Mouse (Mus musculus): ENCODE data around the gene Gm40460. TPM values are rescaled to one million over a fixed set of nuclear protein-coding genes. Genes with fewer than 3 reads are reported as not detected.

Gene Gm40460
- polyA plus RNA-seq, 1 experiment: not detected

Other genes starting within 250 kb of the Gm40460 start
- 50.5 and 54.7 TPM in 2 replicates for gene Mob2, start 180.0 kb downstream of the Gm40460 start, polyA plus RNA-seq (2012; rRNA removed)
- gene Dusp8, start 145.2 kb downstream of the Gm40460 start, polyA plus RNA-seq (2012; rRNA removed): 10.9 and 13.2 TPM in 2 replicates
- not detected in 2 replicates for gene Gm45618, start 120.3 kb downstream of the Gm40460 start, polyA plus RNA-seq (2012; rRNA removed)
- not detected in 2 replicates for gene Gm39115, start 105.0 kb downstream of the Gm40460 start, polyA plus RNA-seq (2012; rRNA removed)
- not detected in 2 replicates for gene Gm45337, start 96.5 kb downstream of the Gm40460 start, polyA plus RNA-seq (2012; rRNA removed)
- not detected in 2 replicates for gene Gm29735, start 84.0 kb downstream of the Gm40460 start, polyA plus RNA-seq (2012; rRNA removed)
- not detected in 2 replicates for gene Gm4553, start 75.3 kb downstream of the Gm40460 start, polyA plus RNA-seq (2012; rRNA removed)
- not detected in 2 replicates for gene Krtap5-2, start 65.1 kb downstream of the Gm40460 start, polyA plus RNA-seq (2012; rRNA removed)
- not detected in 2 replicates for gene Gm10153, start 50.7 kb downstream of the Gm40460 start, polyA plus RNA-seq (2012; rRNA removed)
- gene Krtap5-3, start 39.7 kb downstream of the Gm40460 start, polyA plus RNA-seq (2012; rRNA removed): not detected in 2 replicates
- not detected in 2 replicates for gene Gm7579, start 29.2 kb downstream of the Gm40460 start, polyA plus RNA-seq (2012; rRNA removed)
- gene Krtap5-5, start 11.1 kb downstream of the Gm40460 start, polyA plus RNA-seq (2012; rRNA removed): not detected in 2 replicates
- gene Gm2431, start 17.3 kb upstream of the Gm40460 start, polyA plus RNA-seq (2012; rRNA removed): not detected in 2 replicates
- gene Gm4559, start 33.3 kb upstream of the Gm40460 start, polyA plus RNA-seq (2012; rRNA removed): not detected in 2 replicates
- not detected in 2 replicates for gene Krtap5-1, start 56.0 kb upstream of the Gm40460 start, polyA plus RNA-seq (2012; rRNA removed)
- not detected in 2 replicates for gene Krtap5-4, start 62.5 kb upstream of the Gm40460 start, polyA plus RNA-seq (2012; rRNA removed)
- 4.5 and 5.4 TPM in 2 replicates for gene Ifitm10, start 132.7 kb upstream of the Gm40460 start, polyA plus RNA-seq (2012; rRNA removed)
- 0.74 and 1.0 TPM in 2 replicates for gene Gm49369, start 141.6 kb upstream of the Gm40460 start, polyA plus RNA-seq (2012; rRNA removed)
- 1,099 and 1,739 TPM in 2 replicates for gene Ctsd, start 147.0 kb upstream of the Gm40460 start, polyA plus RNA-seq (2012; rRNA removed)
- gene Syt8, start 193.8 kb upstream of the Gm40460 start, polyA plus RNA-seq (2012; rRNA removed): 0.50 and 0.75 TPM in 2 replicates
- gene Tnni2, start 200.7 kb upstream of the Gm40460 start, polyA plus RNA-seq (2012; rRNA removed): 2.0 and 7.1 TPM in 2 replicates
- 61.7 and 77.5 TPM in 2 replicates for gene Lsp1, start 219.7 kb upstream of the Gm40460 start, polyA plus RNA-seq (2012; rRNA removed)

Data from gonadal fat pad, adult 2 months (tissue).